ENCODE assay signal across 13 mouse cellular contexts in genomic region chr5:115569308-115569707, GRCm38 (mm10). TPM values are rescaled to one million over a fixed set of nuclear protein-coding genes. Genes with fewer than 3 reads are reported as not detected.
DNase-seq lines count a peak whose midpoint lies in the region; ATAC-seq and TF ChIP-seq lines count a peak whose summit lies in the region.
"Had no signal": no experiment of that assay in that cellular context is flagged by ENCODE, and none has a peak within 500 bp of the region (broad histone marks: within the 10 kb centered on the region; RNA-seq: fewer than 3 reads in every experiment).

No protein-coding gene starts in this region.

- peak overlapping the region; percentile 29; the same call in 1 of the 2 replicates for H3K9ac ChIP-seq in kidney, embryonic 16.5 days (replicated peaks; ENCODE audit: low read length)
- H3K9ac ChIP-seq in ES-Bruce4 (ENCODE audit: low read depth, poor library complexity, severe bottlenecking), result peak overlapping the region; percentile 3; the same call in 1 of the 2 replicates
- no peak overlapping the region; the same call in 1 of the 2 replicates for H3K9ac ChIP-seq in liver, embryonic 12.5 days
- H3K9ac ChIP-seq in midbrain, embryonic 11.5 days (ENCODE audit: low read length), result no peak overlapping the region
- H3K9ac ChIP-seq: hindbrain, embryonic 15.5 days had no signal

- no peak overlapping the region for H3K4me3 ChIP-seq in heart, embryonic 10.5 days
- no peak overlapping the region for H3K4me3 ChIP-seq in kidney, embryonic 16.5 days (ENCODE audit: low read length)
- no peak overlapping the region for H3K4me3 ChIP-seq in ES-Bruce4 (ENCODE audit: low read depth, low read length)
- H3K4me3 ChIP-seq in liver, embryonic 12.5 days, result no peak overlapping the region
- H3K4me3 ChIP-seq in midbrain, embryonic 11.5 days (ENCODE audit: low read depth, low read length), result no peak overlapping the region
- H3K4me3 ChIP-seq: hindbrain, embryonic 15.5 days had no signal

- no peak for TF ChIP-seq EP300 in ES-Bruce4 (IDR thresholded peaks at IDR 0.05; ENCODE audit: insufficient read depth, low read depth, low read length)

- H3K4me1 ChIP-seq in heart, embryonic 10.5 days, result peaks cover 57% of the 10 kb centered on the region
- H3K4me1 ChIP-seq in kidney, embryonic 16.5 days (ENCODE audit: insufficient read depth, low read length), result peaks cover 75% of the 10 kb centered on the region
- H3K4me1 ChIP-seq in ES-Bruce4 (ENCODE audit: control insufficient read depth, insufficient read depth, low read length), result no peaks in the 10 kb centered on the region
- H3K4me1 ChIP-seq in liver, embryonic 12.5 days, result peaks cover 71% of the 10 kb centered on the region
- peaks cover 7% of the 10 kb centered on the region for H3K4me1 ChIP-seq in midbrain, embryonic 11.5 days (ENCODE audit: control insufficient read depth, insufficient read depth, low read length)

- no peaks in the 10 kb centered on the region for H3K27me3 ChIP-seq in heart, embryonic 10.5 days (ENCODE audit: insufficient read depth, poor library complexity, severe bottlenecking)
- H3K27me3 ChIP-seq in kidney, embryonic 16.5 days (ENCODE audit: insufficient read depth, low read length), result no peaks in the 10 kb centered on the region
- H3K27me3 ChIP-seq in ES-Bruce4 (ENCODE audit: control insufficient read depth, insufficient read depth, low read length, poor library complexity, severe bottlenecking), result no peaks in the 10 kb centered on the region
- H3K27me3 ChIP-seq in liver, embryonic 12.5 days (replicated peaks), result no peaks in the 10 kb centered on the region
- no peaks in the 10 kb centered on the region for H3K27me3 ChIP-seq in midbrain, embryonic 11.5 days (ENCODE audit: control insufficient read depth, insufficient read depth, low read length)
- H3K27me3 ChIP-seq: hindbrain, embryonic 15.5 days; Patski had no signal

- 65% methylated on average over 11 of the region's 11 CpGs for WGBS in heart, embryonic 10.5 days
- WGBS in kidney, embryonic 16.5 days, result 58% methylated on average over 11 of the region's 11 CpGs
- 59% methylated on average over 11 of the region's 11 CpGs for WGBS in liver, embryonic 12.5 days (ENCODE audit: insufficient replicate concordance)
- WGBS in midbrain, embryonic 11.5 days, result 82% methylated on average over 11 of the region's 11 CpGs

- no peak for ATAC-seq in kidney, embryonic 16.5 days (ENCODE audit: low FRiP score, low TSS enrichment)
- ATAC-seq in liver, embryonic 12.5 days, result no peak
- ATAC-seq in midbrain, embryonic 11.5 days (ENCODE audit: low FRiP score), result no peak
- ATAC-seq: Patski had no signal

- TF ChIP-seq CTCF in ES-Bruce4 (IDR thresholded peaks at IDR 0.05; ENCODE audit: low read depth, low read length), result no peak

- H3K36me3 ChIP-seq in heart, embryonic 10.5 days, result peaks cover 41% of the 10 kb centered on the region
- H3K36me3 ChIP-seq in kidney, embryonic 16.5 days (ENCODE audit: insufficient read depth, low read length), result peaks cover 8% of the 10 kb centered on the region
- H3K36me3 ChIP-seq in ES-Bruce4 (ENCODE audit: control insufficient read depth, insufficient read depth, low read length, poor library complexity, severe bottlenecking), result peaks cover 14% of the 10 kb centered on the region
- peaks cover 61% of the 10 kb centered on the region for H3K36me3 ChIP-seq in liver, embryonic 12.5 days
- H3K36me3 ChIP-seq in midbrain, embryonic 11.5 days (ENCODE audit: control insufficient read depth, insufficient read depth, low read length), result no peaks in the 10 kb centered on the region; the same call in 1 of the 2 replicates

- no peak for TF ChIP-seq POLR2A in ES-Bruce4 (IDR thresholded peaks at IDR 0.05; ENCODE audit: insufficient read depth, low read length)

- no peak for DNase-seq in heart, embryonic 10.5 days (ENCODE audit: low spot score)
- no peak for DNase-seq in heart, postnatal 4 days
- no peak for DNase-seq in kidney, adult 11 months
- DNase-seq in midbrain, embryonic 11.5 days (ENCODE audit: low spot score, missing footprints), result no peak
- DNase-seq in adrenal gland, postnatal 25 days, result no peak
- DNase-seq: B cell, adult 2 months; cerebellum, adult 9-11 months; thymus, postnatal 36 days had no signal

- H3K9me3 ChIP-seq in heart, embryonic 10.5 days, result no peaks in the 10 kb centered on the region
- H3K9me3 ChIP-seq in kidney, embryonic 16.5 days (ENCODE audit: low read length), result no peaks in the 10 kb centered on the region
- no peaks in the 10 kb centered on the region for H3K9me3 ChIP-seq in ES-Bruce4 (replicated peaks; ENCODE audit: control insufficient read depth, insufficient read depth, low read length, poor library complexity, severe bottlenecking)
- no peaks in the 10 kb centered on the region for H3K9me3 ChIP-seq in liver, embryonic 12.5 days (replicated peaks)
- no peaks in the 10 kb centered on the region for H3K9me3 ChIP-seq in midbrain, embryonic 11.5 days (ENCODE audit: control insufficient read depth, low read length)
- H3K9me3 ChIP-seq: hindbrain, embryonic 15.5 days had no signal

- H3K27ac ChIP-seq in heart, embryonic 10.5 days, result peak overlapping the region; percentile 59; the same call in 1 of the 2 replicates
- peak overlapping the region; percentile 79 for H3K27ac ChIP-seq in kidney, embryonic 16.5 days (ENCODE audit: low read length)
- 0 out of 2 replicates have a peak overlapping the region, but pooled peaks have one; percentile 22 for H3K27ac ChIP-seq in ES-Bruce4 (ENCODE audit: insufficient read depth, low read length)
- peak overlapping the region; percentile 60 for H3K27ac ChIP-seq in liver, embryonic 12.5 days
- H3K27ac ChIP-seq in midbrain, embryonic 11.5 days (ENCODE audit: low read depth, low read length), result no peak overlapping the region
- H3K27ac ChIP-seq: hindbrain, embryonic 15.5 days had no signal

- H3K4me2 ChIP-seq in kidney, embryonic 16.5 days (replicated peaks; ENCODE audit: low read depth, low read length), result no peak overlapping the region
- H3K4me2 ChIP-seq in liver, embryonic 12.5 days, result no peak overlapping the region
- no peak overlapping the region for H3K4me2 ChIP-seq in midbrain, embryonic 11.5 days
- H3K4me2 ChIP-seq: hindbrain, embryonic 15.5 days had no signal

RNA-seq across cellular contexts. Expression of gene Gcn1l1, which starts 4.3 kb away (rescaled TPM):
- 47.8 and 49.8 TPM in 2 replicates for polyA plus RNA-seq in heart, embryonic 10.5 days (2016; fragmentation: Nextera tagmentation; extraction: Ambion mirVana)
- total RNA-seq in heart, postnatal 4 days (2021), result 10 to 100 TPM; 52.7 to 56.7 TPM
- 44.3 and 48.8 TPM in 2 replicates for polyA plus RNA-seq in kidney, embryonic 16.5 days (2015; fragmentation: Nextera tagmentation; extraction: Ambion mirVana)
- polyA plus RNA-seq in ES-Bruce4 (2011; ENCODE audit: insufficient read depth, insufficient read length, low read depth, missing spikeins), result 62.0 and 63.3 TPM in 2 replicates
- polyA plus RNA-seq in liver, embryonic 12.5 days (2016; fragmentation: Nextera tagmentation; extraction: Ambion mirVana), result 36.7 and 38.0 TPM in 2 replicates
- polyA plus RNA-seq in midbrain, embryonic 11.5 days (2014; fragmentation: Nextera tagmentation; extraction: Ambion mirVana), result 27.6 and 32.2 TPM in 2 replicates
- total RNA-seq in adrenal gland, postnatal 25 days (2021), result 71.9 and 76.6 TPM in 2 replicates

RNA-seq across cellular contexts. Expression of gene Rplp0, which starts 10.0 kb away (rescaled TPM):
- 1,223 and 1,345 TPM in 2 replicates for polyA plus RNA-seq in heart, embryonic 10.5 days (2016; fragmentation: Nextera tagmentation; extraction: Ambion mirVana)
- 100 to 1,000 TPM; 852 to 919 TPM for total RNA-seq in heart, postnatal 4 days (2021)
- 1,527 and 1,553 TPM in 2 replicates for polyA plus RNA-seq in kidney, embryonic 16.5 days (2015; fragmentation: Nextera tagmentation; extraction: Ambion mirVana)
- 3,041 and 3,060 TPM in 2 replicates for polyA plus RNA-seq in ES-Bruce4 (2011; ENCODE audit: insufficient read depth, insufficient read length, low read depth, missing spikeins)
- 1,698 and 1,725 TPM in 2 replicates for polyA plus RNA-seq in liver, embryonic 12.5 days (2016; fragmentation: Nextera tagmentation; extraction: Ambion mirVana)
- 1,161 and 1,182 TPM in 2 replicates for polyA plus RNA-seq in midbrain, embryonic 11.5 days (2014; fragmentation: Nextera tagmentation; extraction: Ambion mirVana)
- 743 and 806 TPM in 2 replicates for total RNA-seq in adrenal gland, postnatal 25 days (2021)

Comparison
In these comparisons a context has a peak if more than half of its experiments do, and no peak if none do; other contexts are left out.
1. H3K9ac ChIP-seq: peak in kidney, embryonic 16.5 days (single experiment) and ES-Bruce4 (single experiment); none in liver, embryonic 12.5 days (single experiment) and midbrain, embryonic 11.5 days (single experiment).